Comparison of ENCODE assay signal across 8 mouse cellular contexts in the genomic region with DNA sequence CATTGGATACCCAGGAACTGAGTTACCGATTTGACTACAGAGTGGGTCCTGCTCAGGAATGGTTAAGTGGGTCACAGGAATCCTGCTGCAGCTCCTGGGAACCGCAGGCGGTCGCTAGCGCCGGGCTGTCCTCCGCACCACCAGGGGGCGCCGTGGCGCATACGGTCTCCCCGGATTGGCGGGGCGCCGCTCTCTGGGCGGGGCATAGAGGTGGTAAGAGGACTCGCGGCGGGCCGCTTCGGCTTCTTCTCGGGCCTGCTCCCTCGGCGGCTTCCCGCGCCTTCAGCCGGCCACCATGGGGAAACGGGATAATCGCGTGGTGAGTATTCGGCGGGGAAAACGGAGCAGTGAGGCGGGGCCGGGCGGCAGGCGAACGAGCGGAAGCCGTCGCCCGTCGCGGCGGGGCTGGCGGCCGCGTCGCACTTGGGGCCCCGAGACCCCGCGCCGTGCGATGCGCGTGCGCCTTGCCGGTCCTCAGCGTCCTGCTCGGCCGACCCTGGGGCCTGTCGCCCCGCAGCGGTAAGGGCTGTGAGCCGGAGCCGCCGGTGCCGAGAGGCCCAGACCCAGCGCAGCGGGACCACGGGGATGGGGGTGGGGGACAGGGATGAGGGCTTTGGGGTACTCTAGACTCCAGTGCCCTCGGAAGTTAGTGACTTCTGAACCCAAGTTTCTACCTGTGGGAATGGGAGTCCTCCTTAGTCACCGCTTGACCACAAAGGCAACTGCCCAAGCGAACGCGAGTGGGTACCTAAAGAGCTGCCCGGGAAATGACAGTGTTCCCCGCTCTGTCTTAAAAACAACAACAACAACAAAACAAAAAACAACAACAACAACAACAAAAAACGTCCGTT. TPM values are rescaled to one million over a fixed set of nuclear protein-coding genes. Genes with fewer than 3 reads are reported as not detected.
DNase-seq lines count a peak whose midpoint lies in the region; ATAC-seq and TF ChIP-seq lines count a peak whose summit lies in the region.

Fam133b (plus strand) TSS at position 205 of the 851 bp plus-strand sequence.

- peak within 1 kb of the TSS; percentile 93 for H3K4me3 ChIP-seq in forebrain, embryonic 15.5 days
- H3K4me3 ChIP-seq in layer of hippocampus, adult 2 months = peak within 1 kb of the TSS; percentile 69
- H3K4me3 ChIP-seq in lung, embryonic 14.5 days (ENCODE audit: low read depth, low read length) = peak within 1 kb of the TSS; percentile 86
- H3K4me3 ChIP-seq in olfactory bulb, adult 2 months (ENCODE audit: insufficient read depth, low read depth, low read length) = peak within 1 kb of the TSS; percentile 82
- H3K4me3 ChIP-seq in thymus, adult 2 months (ENCODE audit: control insufficient read depth, insufficient read depth, low read length) = peak within 1 kb of the TSS; percentile 99

- TF ChIP-seq CTCF in layer of hippocampus, adult 2 months (conservative IDR thresholded peaks at IDR 0.05) = peak; percentile 99
- TF ChIP-seq CTCF in lung, embryonic 14.5 days (IDR thresholded peaks at IDR 0.05; ENCODE audit: low read depth) = peak; percentile 93
- peak; percentile 93 for TF ChIP-seq CTCF in olfactory bulb, adult 2 months (IDR thresholded peaks at IDR 0.05; ENCODE audit: insufficient read depth, low read depth, low read length)
- TF ChIP-seq CTCF in thymus, adult 2 months (IDR thresholded peaks at IDR 0.05; ENCODE audit: borderline replicate concordance, control insufficient read depth, extremely low read depth, insufficient read depth, low read length, poor library complexity) = peak; percentile 98

- no peaks in the 10 kb centered on the region for H3K36me3 ChIP-seq in forebrain, embryonic 15.5 days
- H3K36me3 ChIP-seq in lung, embryonic 14.5 days (ENCODE audit: insufficient read depth) = peaks cover 12% of the 10 kb centered on the region; the same call in 1 of the 2 replicates
- no peaks in the 10 kb centered on the region for H3K36me3 ChIP-seq in thymus, adult 2 months (ENCODE audit: control insufficient read depth, insufficient read depth, low read length)

- H3K9me3 ChIP-seq in forebrain, embryonic 15.5 days = no peaks in the 10 kb centered on the region
- H3K9me3 ChIP-seq in lung, embryonic 14.5 days (ENCODE audit: low read depth, low read length) = no peaks in the 10 kb centered on the region

- under 1% methylated on average over 64 of the region's 80 CpGs for WGBS in forebrain, embryonic 15.5 days
- under 1% methylated on average over 80 of the region's 80 CpGs for WGBS in lung, embryonic 14.5 days
- WGBS in olfactory bulb, adult 2 months = under 1% methylated on average over 80 of the region's 80 CpGs
- under 1% methylated on average over 80 of the region's 80 CpGs for WGBS in thymus, adult 2 months

- intact Hi-C loops in heart, postnatal 36 days (cut with DNase I) = loop anchor here (2.0 kb wide), 1 partner anchor 53 kb away; the partner anchor contains the start of genes Pex1 and Rbm48

- ATAC-seq in forebrain, embryonic 15.5 days (replicated peaks) = peak; percentile 97
- ATAC-seq in lung, embryonic 14.5 days (ENCODE audit: insufficient read depth) = peak; percentile 97

- peaks cover 22% of the 10 kb centered on the region for H3K4me1 ChIP-seq in forebrain, embryonic 15.5 days
- H3K4me1 ChIP-seq in lung, embryonic 14.5 days (ENCODE audit: insufficient read depth) = no peaks in the 10 kb centered on the region
- H3K4me1 ChIP-seq in olfactory bulb, adult 2 months (ENCODE audit: control insufficient read depth, insufficient read depth, low read length) = 0 out of 2 replicates have a peak, but pooled peaks cover 2% of the 10 kb centered on the region
- H3K4me1 ChIP-seq in thymus, adult 2 months (replicated peaks; ENCODE audit: control insufficient read depth, insufficient read depth, low read length) = peaks cover 8% of the 10 kb centered on the region

- peak; percentile 94 for DNase-seq in ES-CJ7 (ENCODE audit: low read depth, low spot score)
- peak; percentile 94 for DNase-seq in cerebellum, adult 11 months
- DNase-seq in heart, postnatal 36 days = peak; percentile 98 to 99
- peak; percentile 94 to 99 for DNase-seq in layer of hippocampus, adult 2 months (ENCODE audit: low spot score in 2 of 2)
- DNase-seq in lung, embryonic 14.5 days = peak; percentile 97
- DNase-seq in thymus, adult 2 months = peak; percentile 96

- peak; percentile 75 for TF ChIP-seq POLR2A in olfactory bulb, adult 2 months (IDR thresholded peaks at IDR 0.05; ENCODE audit: insufficient read depth, low read depth, low read length)
- peak; percentile 77; the same call in 1 of the 2 replicates for TF ChIP-seq POLR2A in thymus, adult 2 months (IDR thresholded peaks at IDR 0.05; ENCODE audit: control insufficient read depth, extremely low read depth, insufficient read depth, low read length, poor library complexity)

- H3K4me2 ChIP-seq in forebrain, embryonic 15.5 days (replicated peaks) = peak within 1 kb of the TSS; percentile 61
- H3K4me2 ChIP-seq in lung, embryonic 14.5 days = peak within 1 kb of the TSS; percentile 67

- peak within 1 kb of the TSS; percentile 80 for H3K9ac ChIP-seq in forebrain, embryonic 15.5 days (replicated peaks)
- peak within 1 kb of the TSS; percentile 91 for H3K9ac ChIP-seq in lung, embryonic 14.5 days

- H3K27ac ChIP-seq in forebrain, embryonic 15.5 days (replicated peaks) = peak within 1 kb of the TSS; percentile 91
- H3K27ac ChIP-seq in layer of hippocampus, adult 2 months = peak within 1 kb of the TSS; percentile 95
- peak within 1 kb of the TSS; percentile 92 for H3K27ac ChIP-seq in lung, embryonic 14.5 days (ENCODE audit: low read depth)
- peak within 1 kb of the TSS; percentile 47 for H3K27ac ChIP-seq in olfactory bulb, adult 2 months (ENCODE audit: insufficient read depth, low read depth, low read length)
- H3K27ac ChIP-seq in thymus, adult 2 months (ENCODE audit: control insufficient read depth, insufficient read depth, low read length) = peak within 1 kb of the TSS; percentile 28; the same call in 1 of the 2 replicates

- H3K27me3 ChIP-seq in forebrain, embryonic 15.5 days = no peaks in the 10 kb centered on the region
- no peaks in the 10 kb centered on the region for H3K27me3 ChIP-seq in lung, embryonic 14.5 days (ENCODE audit: insufficient read depth, low read length)
- no peaks in the 10 kb centered on the region for H3K27me3 ChIP-seq in thymus, adult 2 months (ENCODE audit: control insufficient read depth, insufficient read depth, low read length)

RNA-seq across cellular contexts. Expression of gene Fam133b, which starts in this region (rescaled TPM):
- 28.4 and 30.3 TPM in 2 replicates for polyA plus RNA-seq in forebrain, embryonic 15.5 days (2015; fragmentation: Nextera tagmentation; extraction: Ambion mirVana)
- total RNA-seq in heart, postnatal 36 days (2021) = 10 to 100 TPM; 10.9 to 11.9 TPM
- 10 to 100 TPM; 44.0 to 47.3 TPM for total RNA-seq in layer of hippocampus, adult 2 months (2021)
- 33.5 and 36.6 TPM in 2 replicates for polyA plus RNA-seq in lung, embryonic 14.5 days (2014; fragmentation: Nextera tagmentation; extraction: Ambion mirVana)
- polyA plus RNA-seq in olfactory bulb, adult 2 months (2012; ENCODE audit: insufficient read depth, insufficient read length, low replicate concordance, missing spikeins) = not detected in 2 replicates
- polyA plus RNA-seq in thymus, adult 2 months (2012; rRNA removed) = 13.4 and 13.7 TPM in 2 replicates

Comparison
In these comparisons a context has a peak if more than half of its experiments do, and no peak if none do; other contexts are left out.
1. Peak in every context shown above with its lines: DNase-seq, ATAC-seq, H3K4me3 ChIP-seq and H3K27ac ChIP-seq.
2. H3K27ac ChIP-seq: peak in every context shown above with its lines; median percentile 95 in layer of hippocampus, adult 2 months; 92 in lung, embryonic 14.5 days; 91 in forebrain, embryonic 15.5 days; 47 in olfactory bulb, adult 2 months; 28 in thymus, adult 2 months.